Mouse (Mus musculus): ENCODE measurements at regions not wholly inside any gene's neighbourhood (a gene's known extent, or its start where the extent isn't known, plus 50 kb on each side); places are given as distances from the start of the nearest gene placed in this dataset.

DNA sequence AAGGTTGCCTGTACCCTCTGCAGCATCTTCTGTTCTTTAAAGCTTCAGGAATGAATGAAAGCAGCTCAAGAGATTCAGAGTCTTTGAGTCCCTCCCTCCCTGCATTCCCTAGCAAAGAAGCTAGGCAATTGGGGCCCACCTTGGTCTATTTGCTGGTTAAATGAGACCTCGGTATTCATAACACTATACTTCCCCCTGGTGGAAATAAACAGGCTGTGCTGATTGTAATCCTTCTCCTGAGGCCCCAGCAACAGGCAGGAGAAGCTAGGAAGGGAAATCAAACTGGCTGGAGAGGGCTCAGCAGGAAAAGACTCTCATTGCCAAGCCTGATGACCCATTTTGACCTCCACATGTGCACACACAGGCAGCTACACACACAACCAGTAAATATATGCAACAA lies 137.1 kb downstream of the Sh3bp4 start:
- Histone ChIP-seq H3K4me1 (ENCODE audit: control insufficient read depth, insufficient read depth, insufficient read length, low read length) (no peaks in the 10 kb centered on the region), H3K27ac (replicated peaks; ENCODE audit: low read depth, low read length) (no peak overlapping the region), H3K4me3 (ENCODE audit: insufficient read depth, low read depth, low read length) (no peak overlapping the region)

DNA sequence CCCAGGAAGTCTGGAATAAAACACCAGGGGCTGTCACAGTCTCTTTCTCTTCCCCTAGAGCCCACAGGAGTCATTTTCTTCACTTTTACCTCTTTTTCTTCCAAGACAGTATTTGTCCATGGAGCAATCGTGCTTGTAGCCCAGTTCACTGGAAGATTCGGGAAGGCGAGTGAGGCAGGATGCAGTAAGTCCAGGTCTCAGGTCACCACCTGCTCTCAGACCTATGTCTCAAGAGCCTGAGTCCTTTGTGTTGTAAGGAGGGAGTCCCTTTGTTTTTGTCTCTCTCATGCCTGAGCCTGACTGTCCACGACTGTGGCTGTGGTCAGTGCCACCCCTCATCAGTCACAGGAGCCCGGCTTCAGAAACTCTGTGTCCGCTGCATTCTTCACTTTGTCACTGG lies 140.9 kb downstream of the Sh3bp4 start:
- H3K27ac ChIP-seq (replicated peaks; ENCODE audit: low read depth, low read length) = no peak overlapping the region
- H3K4me3 ChIP-seq (ENCODE audit: insufficient read depth, low read depth, low read length) = no peak overlapping the region
- H3K4me1 ChIP-seq (ENCODE audit: control insufficient read depth, insufficient read depth, insufficient read length, low read length) = no peaks in the 10 kb centered on the region

DNA sequence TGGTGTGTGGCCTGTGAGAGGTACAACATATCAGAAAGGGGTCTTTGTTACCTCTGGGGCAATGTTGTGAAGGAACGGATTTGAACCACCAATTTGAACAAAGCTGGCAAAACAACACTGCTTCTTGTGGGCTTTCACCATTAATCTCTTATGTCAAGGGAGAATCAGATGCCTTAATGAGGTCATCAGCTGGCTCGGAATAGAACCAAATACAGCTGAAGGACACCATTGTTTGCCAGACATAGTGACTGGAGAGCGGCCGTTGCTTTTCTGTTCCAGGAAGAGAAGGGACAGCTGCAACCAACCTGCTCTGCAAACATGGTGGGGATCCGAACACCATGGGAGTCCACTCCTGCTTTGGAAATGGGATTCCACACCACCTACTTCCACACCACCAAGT lies 158.2 kb downstream of the Sh3bp4 start:
- Histone ChIP-seq H3K4me3 (ENCODE audit: insufficient read depth, low read depth, low read length) (no peak overlapping the region), H3K27ac (replicated peaks; ENCODE audit: low read depth, low read length) (no peak overlapping the region), H3K4me1 (ENCODE audit: control insufficient read depth, insufficient read depth, insufficient read length, low read length) (no peaks in the 10 kb centered on the region)

DNA sequence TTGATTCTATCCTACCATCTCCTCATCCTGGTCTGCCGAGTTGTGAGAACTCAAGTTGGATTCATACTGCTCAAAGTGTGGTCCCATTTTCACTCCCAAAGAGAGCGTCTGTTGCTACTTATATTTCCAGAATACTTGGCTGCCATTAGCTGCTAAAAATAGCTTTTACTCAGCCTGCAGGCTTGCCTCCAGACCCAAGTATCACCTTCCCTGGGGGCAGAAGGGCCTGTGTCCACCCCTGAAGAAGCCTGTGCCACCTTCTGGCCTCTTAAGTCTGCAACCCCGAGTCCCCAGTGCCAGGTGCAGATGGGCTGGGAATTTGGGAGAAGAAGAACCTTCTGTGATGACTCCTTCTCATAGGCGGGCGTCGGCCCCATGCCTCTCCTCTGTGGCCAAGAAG lies 161.5 kb downstream of the Sh3bp4 start:
- Histone ChIP-seq H3K4me1 (ENCODE audit: control insufficient read depth, insufficient read depth, insufficient read length, low read length) (no peaks in the 10 kb centered on the region), H3K4me3 (ENCODE audit: insufficient read depth, low read depth, low read length) (no peak overlapping the region), H3K27ac (replicated peaks; ENCODE audit: low read depth, low read length) (no peak overlapping the region)

DNA sequence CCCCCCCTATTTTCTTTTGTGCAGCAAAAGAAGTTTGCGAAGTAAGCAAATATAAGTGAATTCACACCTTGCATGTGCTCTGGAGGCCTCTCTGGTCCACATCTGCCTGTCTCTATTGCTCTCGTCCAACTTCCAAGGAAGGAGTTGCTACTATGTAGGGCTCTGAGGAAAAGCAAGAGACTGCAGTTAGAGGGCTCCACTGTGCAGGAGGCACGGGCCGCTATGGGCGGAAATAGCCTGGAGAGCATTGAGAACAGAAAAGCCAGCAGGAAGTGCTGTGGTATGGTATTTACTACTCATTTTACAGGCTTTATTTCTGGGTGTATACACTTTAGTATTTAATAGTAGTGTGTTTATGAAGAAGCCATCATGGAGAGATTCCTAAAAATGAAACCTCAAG lies 162.2 kb downstream of the Sh3bp4 start:
- Histone ChIP-seq H3K27ac (replicated peaks; ENCODE audit: low read depth, low read length) (no peak overlapping the region), H3K4me3 (ENCODE audit: insufficient read depth, low read depth, low read length) (no peak overlapping the region), H3K4me1 (ENCODE audit: control insufficient read depth, insufficient read depth, insufficient read length, low read length) (no peaks in the 10 kb centered on the region)

DNA sequence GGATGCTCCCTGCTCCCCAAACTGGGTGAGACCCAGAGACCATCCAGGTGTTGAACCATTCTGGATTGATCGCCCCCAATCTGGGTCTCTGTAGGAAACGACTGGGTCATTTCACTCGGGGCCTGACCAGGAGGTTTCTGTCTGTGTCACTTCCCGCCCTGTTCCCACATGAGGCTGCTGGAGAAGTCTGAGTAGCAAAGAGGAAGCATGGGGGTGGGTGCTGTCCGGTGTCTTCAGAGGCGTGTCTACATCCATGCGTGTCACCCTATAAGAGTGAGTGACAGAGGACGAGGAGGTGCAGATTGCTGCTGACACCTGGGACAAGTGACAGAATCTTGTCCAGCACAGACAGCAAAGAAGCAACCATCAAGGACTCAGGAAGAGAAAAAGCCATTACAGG lies 164.7 kb downstream of the Sh3bp4 start:
- H3K27ac ChIP-seq (replicated peaks; ENCODE audit: low read depth, low read length) = no peak overlapping the region
- no peak overlapping the region for H3K4me3 ChIP-seq (ENCODE audit: insufficient read depth, low read depth, low read length)
- no peaks in the 10 kb centered on the region for H3K4me1 ChIP-seq (ENCODE audit: control insufficient read depth, insufficient read depth, insufficient read length, low read length)

DNA sequence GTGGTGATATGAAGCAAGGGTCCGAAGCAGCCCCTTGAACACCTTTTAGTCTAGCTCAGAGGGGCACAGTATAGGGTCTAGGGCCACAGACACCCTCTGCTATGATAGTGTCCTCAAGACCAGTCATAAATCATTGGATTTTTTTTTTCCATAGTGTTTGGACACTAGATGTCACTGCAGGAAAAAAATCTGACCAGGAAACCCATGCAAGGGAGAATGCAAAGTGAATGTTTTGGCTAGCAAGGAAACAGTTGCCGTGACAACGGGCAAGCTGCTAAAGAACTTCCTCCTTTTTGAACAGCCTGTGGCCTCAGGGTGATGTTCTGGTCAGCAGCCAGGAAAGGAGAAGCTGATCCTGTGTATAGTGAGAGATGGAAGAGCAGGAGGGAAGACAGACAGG lies 165.1 kb downstream of the Sh3bp4 start:
- Histone ChIP-seq H3K27ac (replicated peaks; ENCODE audit: low read depth, low read length) (no peak overlapping the region), H3K4me3 (ENCODE audit: insufficient read depth, low read depth, low read length) (no peak overlapping the region)

DNA sequence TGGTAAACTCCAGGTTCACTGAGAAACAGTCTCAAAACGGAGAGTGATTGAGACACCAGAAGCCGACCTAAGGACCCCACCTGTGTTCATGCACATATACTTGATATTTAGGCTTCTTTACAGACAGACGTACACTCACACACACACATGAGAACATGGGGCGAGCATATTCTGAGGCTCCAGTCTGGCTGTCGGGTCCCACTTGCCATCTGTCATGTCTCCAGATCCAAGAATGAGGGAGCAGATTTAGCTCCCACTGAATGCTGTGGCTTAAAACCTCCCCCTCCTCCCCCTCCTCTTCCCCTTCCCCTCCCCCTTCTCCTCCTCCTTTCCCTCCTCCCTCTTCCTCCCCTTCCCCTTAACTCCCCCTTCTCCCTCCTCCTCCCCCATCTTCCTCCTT lies 167.5 kb downstream of the Sh3bp4 start:
- Histone ChIP-seq H3K4me3 (ENCODE audit: insufficient read depth, low read depth, low read length) (no peak overlapping the region), H3K4me1 (ENCODE audit: control insufficient read depth, insufficient read depth, insufficient read length, low read length) (no peaks in the 10 kb centered on the region), H3K27ac (replicated peaks; ENCODE audit: low read depth, low read length) (no peak overlapping the region)

More for the DNA sequence above, 165.1 kb downstream of the Sh3bp4 start:
- no peaks in the 10 kb centered on the region for H3K4me1 ChIP-seq (ENCODE audit: control insufficient read depth, insufficient read depth, insufficient read length, low read length)

DNA sequence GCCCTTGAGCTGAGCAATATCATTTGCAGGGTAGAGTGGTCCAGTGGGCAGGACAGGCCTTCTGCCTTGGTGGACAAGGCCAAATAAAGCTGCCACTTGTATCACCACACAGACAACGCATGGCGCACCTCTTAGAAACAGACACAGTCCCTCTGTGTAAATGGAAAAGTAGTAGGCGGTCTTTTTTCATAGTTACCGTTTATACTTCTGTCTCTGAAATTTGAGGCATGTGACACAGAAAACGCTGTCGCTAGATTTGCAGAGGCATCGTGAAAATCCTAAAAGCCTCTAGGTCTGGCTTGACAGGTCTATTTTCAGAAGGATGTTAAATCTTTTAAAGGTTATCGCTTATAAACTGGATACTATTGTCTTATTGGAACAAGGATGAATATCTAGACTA lies 174.4 kb downstream of the Sh3bp4 start:
- Histone ChIP-seq H3K4me3 (ENCODE audit: insufficient read depth, low read depth, low read length) (no peak overlapping the region), H3K27ac (replicated peaks; ENCODE audit: low read depth, low read length) (no peak overlapping the region), H3K4me1 (ENCODE audit: control insufficient read depth, insufficient read depth, insufficient read length, low read length) (no peaks in the 10 kb centered on the region)

DNA sequence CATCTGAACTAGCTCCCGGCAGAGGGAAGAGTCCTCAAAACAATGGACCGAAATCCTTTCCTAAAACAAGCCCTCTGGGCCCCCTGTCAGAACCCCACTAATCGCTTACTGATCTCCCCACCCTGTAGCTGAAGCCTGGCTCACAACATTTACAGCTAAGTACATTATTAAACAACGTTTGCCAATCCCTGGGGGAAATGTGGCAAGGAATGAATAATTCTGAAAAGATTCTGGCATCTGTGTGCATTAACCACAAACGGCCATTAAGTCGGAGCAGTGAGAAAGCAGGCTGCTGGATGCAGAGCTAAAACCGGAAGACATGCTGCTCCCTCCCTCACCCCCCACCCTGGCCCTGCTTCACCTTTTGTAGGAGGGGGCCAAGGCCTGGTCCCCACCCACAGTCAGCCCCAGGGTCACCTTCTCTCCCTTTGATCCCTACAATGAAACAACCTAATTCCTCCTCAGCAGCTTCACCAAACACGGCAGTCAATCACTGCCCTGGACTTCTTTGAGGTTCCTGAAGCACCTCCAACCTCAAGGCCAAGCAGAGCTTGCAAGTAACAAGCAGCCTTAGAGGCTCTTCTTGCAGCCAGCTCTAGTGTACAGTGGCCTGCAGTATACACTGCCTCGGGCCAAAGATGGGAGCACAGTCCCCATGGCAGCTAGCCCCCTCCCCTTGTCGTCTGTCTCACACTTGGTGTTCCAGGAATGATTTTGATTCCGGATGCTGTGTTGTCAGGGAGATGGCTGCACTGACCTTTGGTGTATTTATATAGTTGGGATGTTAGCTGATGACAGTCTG lies 175.2 kb downstream of the Sh3bp4 start:
- no peak overlapping the region for H3K27ac ChIP-seq (replicated peaks; ENCODE audit: low read depth, low read length)
- H3K4me1 ChIP-seq (ENCODE audit: control insufficient read depth, insufficient read depth, insufficient read length, low read length) = no peaks in the 10 kb centered on the region
- no peak overlapping the region for H3K4me3 ChIP-seq (ENCODE audit: insufficient read depth, low read depth, low read length)

DNA sequence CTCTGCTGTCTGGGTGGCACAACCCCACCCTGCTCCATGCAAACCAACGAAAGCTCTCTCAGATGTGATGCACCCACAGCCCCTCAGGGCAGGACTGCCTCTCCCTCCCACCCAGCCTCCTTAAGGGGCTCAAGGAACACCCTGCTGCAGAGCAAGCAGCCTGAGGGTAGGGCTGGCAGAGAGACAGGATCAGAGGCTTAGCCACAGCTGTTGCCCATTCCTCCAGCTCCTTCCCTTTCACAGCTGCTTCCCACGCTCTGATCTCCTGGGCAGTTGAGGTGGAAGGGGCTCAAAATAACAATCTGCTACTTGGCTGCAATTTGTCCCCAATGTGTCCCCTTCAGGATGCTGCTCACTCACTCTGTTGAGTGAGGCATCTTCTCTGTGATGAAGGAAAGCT lies 181.5 kb downstream of the Sh3bp4 start:
- no peak overlapping the region for H3K27ac ChIP-seq (replicated peaks; ENCODE audit: low read depth, low read length)
- no peaks in the 10 kb centered on the region for H3K4me1 ChIP-seq (ENCODE audit: control insufficient read depth, insufficient read depth, insufficient read length, low read length)
- H3K4me3 ChIP-seq (ENCODE audit: insufficient read depth, low read depth, low read length) = no peak overlapping the region

DNA sequence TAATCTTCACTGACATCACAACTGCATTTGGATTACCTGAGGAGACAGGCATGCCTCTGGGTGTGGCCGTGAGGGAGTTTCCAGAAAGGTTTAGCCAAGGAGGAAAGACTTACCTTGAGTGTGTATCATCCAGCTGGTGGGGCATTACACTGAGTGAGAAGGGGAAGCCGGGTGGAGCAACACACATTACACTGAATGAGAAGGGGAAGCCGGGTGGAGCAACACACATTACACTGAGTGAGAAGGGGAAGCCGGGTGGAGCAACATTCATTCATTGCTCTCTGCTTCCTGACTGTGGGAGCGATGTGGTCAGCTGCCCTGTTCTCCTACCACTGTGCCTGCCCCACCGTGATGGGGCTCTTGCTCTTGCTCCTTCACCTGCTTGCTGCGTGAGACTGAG lies 182.3 kb downstream of the Sh3bp4 start:
- H3K4me1 ChIP-seq (ENCODE audit: control insufficient read depth, insufficient read depth, insufficient read length, low read length) = no peaks in the 10 kb centered on the region
- H3K4me3 ChIP-seq (ENCODE audit: insufficient read depth, low read depth, low read length) = no peak overlapping the region
- H3K27ac ChIP-seq (replicated peaks; ENCODE audit: low read depth, low read length) = no peak overlapping the region

DNA sequence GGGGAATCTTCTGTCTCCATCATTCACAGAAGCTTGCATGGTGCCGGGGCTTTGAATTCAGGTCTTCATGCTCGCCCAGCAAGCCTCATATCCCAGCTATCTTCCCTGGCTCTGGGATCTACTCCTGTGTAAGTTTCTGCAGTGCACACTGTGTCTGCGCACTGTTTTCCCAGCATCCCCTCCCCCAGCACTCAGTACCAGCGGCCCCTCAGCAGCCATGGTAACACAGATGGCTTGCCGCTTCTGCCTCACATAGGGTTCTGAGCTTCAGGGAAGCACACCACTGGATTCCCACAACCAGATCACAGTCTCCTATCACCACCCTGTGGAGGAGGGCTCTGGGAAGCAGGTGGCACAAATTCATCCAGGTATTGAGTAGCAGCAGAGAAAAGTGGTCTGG lies 187.7 kb downstream of the Sh3bp4 start:
- no peak overlapping the region for H3K27ac ChIP-seq (replicated peaks; ENCODE audit: low read depth, low read length)
- H3K4me3 ChIP-seq (ENCODE audit: insufficient read depth, low read depth, low read length) = no peak overlapping the region

DNA sequence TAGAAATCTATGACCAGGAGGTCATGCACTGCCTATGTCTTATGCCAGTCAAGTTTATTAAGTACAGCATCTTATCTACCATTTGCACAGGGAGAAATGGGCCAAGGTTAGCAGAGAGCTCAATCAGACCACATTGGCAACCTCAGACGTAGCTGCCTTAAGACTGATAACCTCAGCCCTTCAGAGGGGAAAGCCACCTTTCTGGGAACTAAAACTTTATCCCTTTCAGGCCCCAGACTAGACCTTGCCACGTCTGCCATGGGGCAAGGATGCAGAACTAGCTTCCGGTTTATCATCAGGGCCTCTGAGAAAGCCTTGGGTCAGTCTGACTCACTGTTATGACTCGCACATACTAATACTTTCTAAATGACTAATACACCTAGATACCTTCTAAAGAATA lies 188.8 kb upstream of the Agap1 start:
- H3K4me3 ChIP-seq (ENCODE audit: insufficient read depth, low read depth, low read length) = no peak overlapping the region
- H3K4me1 ChIP-seq (ENCODE audit: control insufficient read depth, insufficient read depth, insufficient read length, low read length) = no peaks in the 10 kb centered on the region
- H3K27ac ChIP-seq (replicated peaks; ENCODE audit: low read depth, low read length) = no peak overlapping the region

More for the DNA sequence above, 187.7 kb downstream of the Sh3bp4 start:
- no peaks in the 10 kb centered on the region for H3K4me1 ChIP-seq (ENCODE audit: control insufficient read depth, insufficient read depth, insufficient read length, low read length)

DNA sequence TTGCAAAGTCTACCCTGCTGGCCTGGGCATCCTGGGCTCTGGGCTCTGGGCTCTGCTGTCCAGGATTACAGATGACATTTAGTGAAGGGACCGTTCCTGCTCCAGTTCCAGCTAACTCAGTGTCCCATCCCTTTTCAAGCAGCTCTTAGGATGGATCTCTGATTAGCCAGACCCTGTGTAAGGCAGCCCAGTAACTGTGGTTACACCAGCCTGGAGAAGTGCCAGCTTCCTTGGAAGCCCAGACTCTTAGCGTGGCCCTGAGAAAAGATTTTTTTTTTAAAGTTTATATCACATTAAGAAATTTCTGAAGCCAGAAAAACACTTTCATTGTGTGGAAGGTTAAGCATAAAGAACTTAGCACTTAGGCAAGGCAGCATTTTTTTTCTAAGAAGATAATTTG lies 185.8 kb upstream of the Agap1 start:
- peaks cover 2% of the 10 kb centered on the region; the same call in 1 of the 2 replicates for H3K4me1 ChIP-seq (ENCODE audit: control insufficient read depth, insufficient read depth, insufficient read length, low read length)
- no peak overlapping the region for H3K27ac ChIP-seq (replicated peaks; ENCODE audit: low read depth, low read length)
- no peak overlapping the region for H3K4me3 ChIP-seq (ENCODE audit: insufficient read depth, low read depth, low read length)

DNA sequence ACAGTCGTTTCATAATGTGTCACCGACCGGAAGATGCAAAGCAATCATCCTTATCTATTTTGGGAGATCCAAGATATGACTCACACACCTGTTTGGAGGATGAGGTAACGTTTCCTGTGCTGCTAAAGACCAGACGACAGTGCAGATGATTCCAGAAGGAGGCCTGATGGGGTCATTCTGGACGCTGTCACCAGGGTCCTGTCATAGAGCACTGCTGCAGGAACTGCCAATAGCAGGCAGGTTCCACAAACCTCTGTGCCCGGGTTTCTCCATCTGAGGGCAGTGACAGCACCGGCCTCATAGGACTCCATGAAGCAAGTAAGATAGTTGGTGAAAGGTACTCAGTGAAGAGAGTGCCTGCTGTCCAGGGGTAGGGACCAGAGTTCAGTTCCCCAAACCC lies 182.9 kb upstream of the Agap1 start:
- no peak overlapping the region for H3K4me3 ChIP-seq (ENCODE audit: insufficient read depth, low read depth, low read length)
- no peak overlapping the region for H3K27ac ChIP-seq (replicated peaks; ENCODE audit: low read depth, low read length)
- H3K4me1 ChIP-seq (ENCODE audit: control insufficient read depth, insufficient read depth, insufficient read length, low read length) = peaks cover 2% of the 10 kb centered on the region; the same call in 1 of the 2 replicates

All from brown adipose tissue, adult 24 weeks (tissue).